Mouse (Mus musculus) spleen, adult 2 months (tissue): ENCODE data around the gene Abcc4.

Experiments used
- CTCF ChIP-seq: fragments of 200-500 bp; IDR thresholded peaks from 2 replicates; pipeline ENCODE4 v1.5.1; 2011; ENCODE audit warnings: mild to moderate bottlenecking, inconsistent platforms; ENCODE audit not compliant: insufficient read depth, insufficient read length, insufficient replicate concordance; ENCODE audit errors: extremely low read depth
- POLR2A ChIP-seq: fragments of 200-500 bp; IDR thresholded peaks from 2 replicates; pipeline ENCODE4 v1.6.1; 2011; ENCODE audit warnings: low read depth, low read length, inconsistent platforms

- TF ChIP-seq CTCF (no peak), POLR2A (no peak)
Measured at GRCm38 (mm10) chr14:118725467-118725866, 19.4 kb upstream of the Abcc4 start.
